Mouse (Mus musculus): ENCODE results near the gene Ralgps1. TPM values are rescaled to one million over a fixed set of nuclear protein-coding genes. Genes with fewer than 3 reads are reported as not detected.

Gene Ralgps1
- polyA plus RNA-seq, 2 experiments: 3.5 to 5.4 TPM

- peaks cover 10% of the 10 kb centered on the region for H3K36me3 ChIP-seq (ENCODE audit: control insufficient read depth, insufficient read depth, low read length)
Observed at GRCm38 (mm10) chr2:33402638-33403037, 31.4 kb upstream of the Ralgps1 start.

GRCm38 (mm10) chr2:33402236-33402635 is 30.9 kb upstream of the Ralgps1 start:
- DNase-seq (ENCODE audit: low spot score) (peak; percentile 43), ATAC-seq (ENCODE audit: low FRiP score, low read depth) (peak; percentile 37; the same call in 1 of the 2 replicates)
- H3K4me3 ChIP-seq (replicated peaks; ENCODE audit: low read length): no peak overlapping the region
- H3K9me3 ChIP-seq (ENCODE audit: control insufficient read depth, low read length): no peaks in the 10 kb centered on the region
- H3K36me3 ChIP-seq (ENCODE audit: control insufficient read depth, insufficient read depth, low read length): peaks cover 10% of the 10 kb centered on the region
- H3K27me3 ChIP-seq (ENCODE audit: control insufficient read depth, insufficient read depth, low read length): no peaks in the 10 kb centered on the region
- no peak overlapping the region for H3K9ac ChIP-seq (ENCODE audit: low read depth, low read length, severe bottlenecking)
- H3K4me2 ChIP-seq (replicated peaks; ENCODE audit: low read depth, low read length, severe bottlenecking): no peak overlapping the region
- WGBS: 37% methylated on average over 7 of the region's 7 CpGs
- H3K27ac ChIP-seq (replicated peaks; ENCODE audit: low read depth, low read length): no peak overlapping the region
- TF ChIP-seq POLR2A (IDR thresholded peaks at IDR 0.05; ENCODE audit: borderline replicate concordance, extremely low read depth, insufficient read depth, insufficient read length): no peak
- H3K4me1 ChIP-seq (ENCODE audit: control insufficient read depth, insufficient read depth, low read length): no peaks in the 10 kb centered on the region

More at GRCm38 (mm10) chr2:33402638-33403037, 31.4 kb upstream of the Ralgps1 start:
- H3K4me1 ChIP-seq (ENCODE audit: control insufficient read depth, insufficient read depth, low read length): no peaks in the 10 kb centered on the region
- no peak overlapping the region for H3K4me2 ChIP-seq (replicated peaks; ENCODE audit: low read depth, low read length, severe bottlenecking)
- 58% methylated on average over 5 of the region's 5 CpGs for WGBS
- no peak for TF ChIP-seq POLR2A (IDR thresholded peaks at IDR 0.05; ENCODE audit: borderline replicate concordance, extremely low read depth, insufficient read depth, insufficient read length)
- DNase-seq (ENCODE audit: low spot score): no peak
- H3K9me3 ChIP-seq (ENCODE audit: control insufficient read depth, low read length): no peaks in the 10 kb centered on the region
- no peak for ATAC-seq (ENCODE audit: low FRiP score, low read depth)
- H3K9ac ChIP-seq (ENCODE audit: low read depth, low read length, severe bottlenecking): no peak overlapping the region
- H3K27ac ChIP-seq (replicated peaks; ENCODE audit: low read depth, low read length): no peak overlapping the region
- H3K4me3 ChIP-seq (replicated peaks; ENCODE audit: low read length): no peak overlapping the region
- H3K27me3 ChIP-seq (ENCODE audit: control insufficient read depth, insufficient read depth, low read length): no peaks in the 10 kb centered on the region

GRCm38 (mm10) chr2:33401217-33401616 is 29.9 kb upstream of the Ralgps1 start:
- Histone ChIP-seq H3K27me3 (ENCODE audit: control insufficient read depth, insufficient read depth, low read length) (no peaks in the 10 kb centered on the region), H3K36me3 (ENCODE audit: control insufficient read depth, insufficient read depth, low read length) (peaks cover 4% of the 10 kb centered on the region), H3K9me3 (ENCODE audit: control insufficient read depth, low read length) (no peaks in the 10 kb centered on the region), H3K4me3 (replicated peaks; ENCODE audit: low read length) (no peak overlapping the region), H3K27ac (replicated peaks; ENCODE audit: low read depth, low read length) (no peak overlapping the region), H3K4me2 (replicated peaks; ENCODE audit: low read depth, low read length, severe bottlenecking) (no peak overlapping the region), H3K9ac (ENCODE audit: low read depth, low read length, severe bottlenecking) (no peak overlapping the region), H3K4me1 (ENCODE audit: control insufficient read depth, insufficient read depth, low read length) (no peaks in the 10 kb centered on the region)
- TF ChIP-seq POLR2A (IDR thresholded peaks at IDR 0.05; ENCODE audit: borderline replicate concordance, extremely low read depth, insufficient read depth, insufficient read length): no peak
- ATAC-seq (ENCODE audit: low FRiP score, low read depth): no peak
- no peak for DNase-seq (ENCODE audit: low spot score)
- 32% methylated on average over 3 of the region's 3 CpGs for WGBS

- no peaks in the 10 kb centered on the region for H3K4me1 ChIP-seq (ENCODE audit: control insufficient read depth, insufficient read depth, low read length)
- H3K4me3 ChIP-seq (replicated peaks; ENCODE audit: low read length): no peak overlapping the region
- no peak overlapping the region for H3K27ac ChIP-seq (replicated peaks; ENCODE audit: low read depth, low read length)
- no peaks in the 10 kb centered on the region for H3K27me3 ChIP-seq (ENCODE audit: control insufficient read depth, insufficient read depth, low read length)
- TF ChIP-seq POLR2A (IDR thresholded peaks at IDR 0.05; ENCODE audit: borderline replicate concordance, extremely low read depth, insufficient read depth, insufficient read length): no peak
- H3K36me3 ChIP-seq (ENCODE audit: control insufficient read depth, insufficient read depth, low read length): 0 out of 2 replicates have a peak, but pooled peaks cover under 1% of the 10 kb centered on the region
- DNase-seq (ENCODE audit: low spot score) (no peak), ATAC-seq (ENCODE audit: low FRiP score, low read depth) (no peak)
- no peak overlapping the region for H3K9ac ChIP-seq (ENCODE audit: low read depth, low read length, severe bottlenecking)
- H3K9me3 ChIP-seq (ENCODE audit: control insufficient read depth, low read length): no peaks in the 10 kb centered on the region
- WGBS: 79% methylated on average over 5 of the region's 5 CpGs
- H3K4me2 ChIP-seq (replicated peaks; ENCODE audit: low read depth, low read length, severe bottlenecking): no peak overlapping the region
Observed at GRCm38 (mm10) chr2:33400541-33400940, 29.3 kb upstream of the Ralgps1 start.

- H3K9ac ChIP-seq (ENCODE audit: low read depth, low read length, severe bottlenecking): no peak overlapping the region
- H3K4me2 ChIP-seq (replicated peaks; ENCODE audit: low read depth, low read length, severe bottlenecking): no peak overlapping the region
- no peaks in the 10 kb centered on the region for H3K27me3 ChIP-seq (ENCODE audit: control insufficient read depth, insufficient read depth, low read length)
- no peak for TF ChIP-seq POLR2A (IDR thresholded peaks at IDR 0.05; ENCODE audit: borderline replicate concordance, extremely low read depth, insufficient read depth, insufficient read length)
- H3K4me3 ChIP-seq (replicated peaks; ENCODE audit: low read length): no peak overlapping the region
- no peak for DNase-seq (ENCODE audit: low spot score)
- H3K27ac ChIP-seq (replicated peaks; ENCODE audit: low read depth, low read length): no peak overlapping the region
- H3K36me3 ChIP-seq (ENCODE audit: control insufficient read depth, insufficient read depth, low read length): no peaks in the 10 kb centered on the region
- no peaks in the 10 kb centered on the region for H3K9me3 ChIP-seq (ENCODE audit: control insufficient read depth, low read length)
- H3K4me1 ChIP-seq (ENCODE audit: control insufficient read depth, insufficient read depth, low read length): no peaks in the 10 kb centered on the region
- no peak for ATAC-seq (ENCODE audit: low FRiP score, low read depth)
- 83% methylated on average over 7 of the region's 7 CpGs for WGBS
Observed at GRCm38 (mm10) chr2:33399091-33399490, 27.8 kb upstream of the Ralgps1 start.

GRCm38 (mm10) chr2:33397036-33397435 is 25.8 kb upstream of the Ralgps1 start:
- no peak for TF ChIP-seq POLR2A (IDR thresholded peaks at IDR 0.05; ENCODE audit: borderline replicate concordance, extremely low read depth, insufficient read depth, insufficient read length)
- 76% methylated on average over 4 of the region's 4 CpGs for WGBS
- Histone ChIP-seq H3K9me3 (ENCODE audit: control insufficient read depth, low read length) (no peaks in the 10 kb centered on the region), H3K4me2 (replicated peaks; ENCODE audit: low read depth, low read length, severe bottlenecking) (no peak overlapping the region), H3K27me3 (ENCODE audit: control insufficient read depth, insufficient read depth, low read length) (no peaks in the 10 kb centered on the region), H3K9ac (ENCODE audit: low read depth, low read length, severe bottlenecking) (no peak overlapping the region), H3K4me3 (replicated peaks; ENCODE audit: low read length) (no peak overlapping the region), H3K4me1 (ENCODE audit: control insufficient read depth, insufficient read depth, low read length) (no peaks in the 10 kb centered on the region), H3K27ac (replicated peaks; ENCODE audit: low read depth, low read length) (no peak overlapping the region), H3K36me3 (ENCODE audit: control insufficient read depth, insufficient read depth, low read length) (no peaks in the 10 kb centered on the region)
- DNase-seq (ENCODE audit: low spot score) (no peak), ATAC-seq (ENCODE audit: low FRiP score, low read depth) (no peak)

Measured in limb, embryonic 14.5 days (tissue).